Mouse (Mus musculus) heart, embryonic 11.5 days (tissue): Measurements from ENCODE around the gene Vps26b. TPM values are rescaled to one million over a fixed set of nuclear protein-coding genes. Genes with fewer than 3 reads are reported as not detected.

ENCODE experiments used
- ATAC-seq: fragments of 200-750 bp; cut with Nextera tagmentation; replicated peaks from 2 replicates; pipeline ENCODE4 v1.8.0; 2017; ENCODE audit warnings: moderate library complexity; ENCODE audit not compliant: insufficient number of reproducible peaks, low FRiP score, low TSS enrichment
- H3K27ac ChIP-seq: fragments of 300-500 bp; sonication (generic); 2 replicates; pipeline ENCODE4 v1.5.1; 2014; ENCODE audit warnings: mild to moderate bottlenecking, low read depth, low read length
- H3K27me3 ChIP-seq: fragments of 300-500 bp; sonication (generic); 2 replicates; pipeline ENCODE4 v1.6.1; 2014; ENCODE audit warnings: mild to moderate bottlenecking, low read length, mixed read lengths; ENCODE audit not compliant: control insufficient read depth, insufficient read depth
- H3K36me3 ChIP-seq: fragments of 300-500 bp; sonication (generic); 2 replicates; pipeline ENCODE4 v1.6.1; 2014; ENCODE audit warnings: mild to moderate bottlenecking, low read length, moderate library complexity, mixed read lengths; ENCODE audit not compliant: control insufficient read depth, insufficient read depth
- H3K4me1 ChIP-seq: fragments of 300-500 bp; sonication (generic); 2 replicates; pipeline ENCODE4 v1.6.1; 2014; ENCODE audit warnings: low read length; ENCODE audit not compliant: control insufficient read depth, insufficient read depth
- H3K4me2 ChIP-seq: fragments of 300-500 bp; sonication (generic); 2 replicates; pipeline ENCODE4 v1.6.1; 2014; ENCODE audit warnings: mild to moderate bottlenecking, moderate library complexity
- H3K4me3 ChIP-seq: fragments of 300-500 bp; sonication (generic); 2 replicates; pipeline ENCODE4 v1.5.1; 2014; ENCODE audit warnings: low read depth, low read length
- H3K9ac ChIP-seq: fragments of 300-500 bp; sonication (generic); 2 replicates; pipeline ENCODE4 v1.6.1; 2014; ENCODE audit warnings: mild to moderate bottlenecking, low read depth, low read length, moderate library complexity
- H3K9me3 ChIP-seq: fragments of 300-500 bp; sonication (generic); replicated peaks from 2 replicates; pipeline ENCODE4 v1.6.1; 2016; ENCODE audit warnings: low read length; ENCODE audit not compliant: control insufficient read depth
- WGBS: fragments of 180-500 bp; shearing (Covaris S2); extraction: QIAGEN DNeasy Blood & Tissue Kit; methylation state at CpG from one replicate; pipeline ENCODE4 v1.1.7; 2014; ENCODE audit not compliant: insufficient replicate concordance; 5-methylcytosine and 5-hydroxymethylcytosine counted together
- polyA plus RNA-seq: library from polyadenylated mRNA; unstranded; fragments of >200 nt; fragmentation: Nextera tagmentation; extraction: Ambion mirVana; gene quantifications from 2 replicates; pipeline ENCODE4 v1.2.1, GENCODE M21; 2014

Vps26b gene
- polyA plus RNA-seq, 1 experiment from 2014 or later: 24.3 TPM

DNA sequence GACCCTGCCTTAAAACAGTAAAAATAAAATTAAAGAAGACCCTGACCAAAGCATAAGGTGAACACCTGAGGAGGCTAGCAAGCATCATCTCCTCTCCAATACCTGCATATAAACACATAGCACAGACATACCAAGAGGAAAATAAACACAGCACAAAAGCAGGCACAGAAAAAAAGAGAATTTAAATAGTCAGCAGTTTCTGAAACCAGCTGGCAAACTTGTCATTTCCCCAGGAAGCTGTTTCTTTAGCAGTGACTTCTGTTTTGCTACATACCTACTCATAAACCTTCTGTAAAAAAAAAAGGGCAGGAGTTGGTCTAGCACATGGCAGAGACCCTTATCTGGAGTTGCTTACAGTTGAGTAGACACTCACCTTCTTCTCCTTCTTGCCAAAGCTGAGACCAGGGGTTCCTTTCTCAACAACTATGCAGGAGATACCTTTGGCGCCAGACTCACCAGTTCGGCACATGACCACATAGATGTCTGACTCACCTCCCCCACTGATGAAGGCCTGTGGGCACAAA is 44.7 kb downstream of the Vps26b start:
- peaks cover 19% of the 10 kb centered on the region; the same call in 1 of the 2 replicates for H3K36me3 ChIP-seq
- 89% methylated on average over 2 of the region's 2 CpGs for whole genome bisulfite sequencing
- H3K4me2 ChIP-seq: no peak overlapping the region
- no peaks in the 10 kb centered on the region for H3K9me3 ChIP-seq
- H3K27ac ChIP-seq: no peak overlapping the region
- no peak for ATAC-seq
- H3K4me1 ChIP-seq: no peaks in the 10 kb centered on the region
- no peaks in the 10 kb centered on the region for H3K27me3 ChIP-seq
- no peak overlapping the region for H3K4me3 ChIP-seq
- H3K9ac ChIP-seq: no peak overlapping the region

- Histone ChIP-seq H3K4me2 (no peak overlapping the region), H3K27ac (no peak overlapping the region), H3K9me3 (no peaks in the 10 kb centered on the region), H3K4me1 (no peaks in the 10 kb centered on the region), H3K36me3 (peaks cover 25% of the 10 kb centered on the region), H3K4me3 (no peak overlapping the region), H3K9ac (no peak overlapping the region), H3K27me3 (no peaks in the 10 kb centered on the region)
- 86% methylated on average over 3 of the region's 3 CpGs for WGBS
- no peak for ATAC-seq
These were observed 51.1 kb downstream of the Vps26b start for GRCm38 (mm10) chr9:26978776-26979175.

DNA sequence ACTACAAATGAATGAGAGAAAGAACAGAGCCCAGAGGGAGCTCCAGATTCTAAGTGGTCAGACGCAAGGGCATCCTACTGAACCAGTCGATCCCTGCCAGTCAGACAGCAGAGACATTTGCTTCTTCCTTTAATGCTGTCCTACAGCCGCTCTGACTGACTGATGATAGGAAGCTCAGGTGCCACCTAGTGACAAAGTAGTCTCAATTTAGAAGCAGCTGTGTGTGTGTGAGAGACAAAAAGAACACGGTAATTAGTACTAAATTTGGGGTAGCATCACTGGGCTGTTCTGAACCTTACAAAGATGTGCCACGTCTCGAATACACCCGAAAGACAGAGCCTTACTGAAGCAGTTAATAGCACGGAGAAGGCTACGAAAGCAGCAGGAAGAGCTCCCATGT is 52.1 kb downstream of the Vps26b start:
- Histone ChIP-seq H3K4me2 (no peak overlapping the region), H3K4me3 (no peak overlapping the region), H3K4me1 (no peaks in the 10 kb centered on the region), H3K27ac (no peak overlapping the region), H3K27me3 (no peaks in the 10 kb centered on the region), H3K36me3 (peaks cover 25% of the 10 kb centered on the region), H3K9me3 (no peaks in the 10 kb centered on the region), H3K9ac (no peak overlapping the region)
- ATAC-seq: no peak
- 73% methylated on average over 9 of the region's 9 CpGs for WGBS

Other genes with a start within 250 kb of the Vps26b start
- gene Glb1l2, start 223.6 kb downstream of the Vps26b start, polyA plus RNA-seq: 1.2 and 1.3 TPM in 2 replicates
- gene Glb1l3, start 169.2 kb downstream of the Vps26b start, polyA plus RNA-seq: not detected in 2 replicates
- 0.08 and 0.16 TPM in 2 replicates for gene Gm1110, start 107.0 kb downstream of the Vps26b start, polyA plus RNA-seq
- 32.5 and 35.1 TPM in 2 replicates for gene Acad8, start 30.5 kb downstream of the Vps26b start, polyA plus RNA-seq
- 111 TPM in 2 replicates for gene Thyn1, start 30.4 kb downstream of the Vps26b start, polyA plus RNA-seq
- 23.7 and 27.2 TPM in 2 replicates for gene Ncapd3, start 110 bp upstream of the Vps26b start, polyA plus RNA-seq
- gene Jam3, start 125.4 kb upstream of the Vps26b start, polyA plus RNA-seq: 50.1 and 56.1 TPM in 2 replicates